Mouse (Mus musculus) hindbrain, embryonic 16.5 days (tissue): ENCODE results near the gene Stxbp4. TPM values are rescaled to one million over a fixed set of nuclear protein-coding genes. Genes with fewer than 3 reads are reported as not detected.

Experiments
- ATAC-seq: fragments of 200-750 bp; cut with Nextera tagmentation; 2 replicates; pipeline ENCODE4 v1.8.0; 2017; ENCODE audit warnings: moderate TSS enrichment, moderate library complexity
- H3K27ac ChIP-seq: fragments of 300-500 bp; sonication (generic); 2 replicates; pipeline ENCODE4 v1.5.1; 2014; ENCODE audit warnings: low read depth, mild to moderate bottlenecking, control low read depth, low read length, moderate library complexity
- H3K27me3 ChIP-seq: fragments of 300-500 bp; sonication (generic); replicated peaks from 2 replicates; pipeline ENCODE4 v1.6.1; 2014; ENCODE audit warnings: low read length; ENCODE audit not compliant: control insufficient read depth, insufficient read depth
- H3K36me3 ChIP-seq: fragments of 300-500 bp; sonication (generic); 2 replicates; pipeline ENCODE4 v1.6.1; 2014; ENCODE audit warnings: mild to moderate bottlenecking, low read length, moderate library complexity, mixed read lengths; ENCODE audit not compliant: control insufficient read depth, insufficient read depth
- H3K4me1 ChIP-seq: fragments of 300-500 bp; sonication (generic); 2 replicates; pipeline ENCODE4 v1.6.1; 2014; ENCODE audit warnings: low read depth, low read length; ENCODE audit not compliant: control insufficient read depth, insufficient read depth
- H3K4me2 ChIP-seq: fragments of 300-500 bp; sonication (generic); 2 replicates; pipeline ENCODE4 v1.6.1; 2014; ENCODE audit warnings: mild to moderate bottlenecking, low read length, control low read depth, moderate library complexity
- H3K4me3 ChIP-seq: fragments of 300-500 bp; sonication (generic); 2 replicates; pipeline ENCODE4 v1.5.1; 2014; ENCODE audit warnings: mild to moderate bottlenecking, low read length, control low read depth, moderate library complexity
- H3K9ac ChIP-seq: fragments of 300-500 bp; sonication (generic); 2 replicates; pipeline ENCODE4 v1.6.1; 2014; ENCODE audit warnings: low read depth, mild to moderate bottlenecking, control low read depth, low read length, moderate library complexity
- H3K9me3 ChIP-seq: fragments of 300-500 bp; sonication (generic); 2 replicates; pipeline ENCODE4 v1.6.1; 2014; ENCODE audit warnings: mild to moderate bottlenecking, low read length, moderate library complexity; ENCODE audit not compliant: control insufficient read depth
- WGBS: fragments of 180-500 bp; shearing (Covaris S2); extraction: QIAGEN DNeasy Blood & Tissue Kit; methylation state at CpG from one replicate; pipeline ENCODE4 v1.1.7; 2014; 5-methylcytosine and 5-hydroxymethylcytosine counted together
- polyA plus RNA-seq: library from polyadenylated mRNA; unstranded; fragments of >200 nt; fragmentation: Nextera tagmentation; extraction: Ambion mirVana; gene quantifications from 2 replicates; pipeline ENCODE4 v1.2.1, GENCODE M21; 2015

Stxbp4 gene
- 14.4 and 18.6 TPM in 2 replicates for polyA plus RNA-seq

DNA sequence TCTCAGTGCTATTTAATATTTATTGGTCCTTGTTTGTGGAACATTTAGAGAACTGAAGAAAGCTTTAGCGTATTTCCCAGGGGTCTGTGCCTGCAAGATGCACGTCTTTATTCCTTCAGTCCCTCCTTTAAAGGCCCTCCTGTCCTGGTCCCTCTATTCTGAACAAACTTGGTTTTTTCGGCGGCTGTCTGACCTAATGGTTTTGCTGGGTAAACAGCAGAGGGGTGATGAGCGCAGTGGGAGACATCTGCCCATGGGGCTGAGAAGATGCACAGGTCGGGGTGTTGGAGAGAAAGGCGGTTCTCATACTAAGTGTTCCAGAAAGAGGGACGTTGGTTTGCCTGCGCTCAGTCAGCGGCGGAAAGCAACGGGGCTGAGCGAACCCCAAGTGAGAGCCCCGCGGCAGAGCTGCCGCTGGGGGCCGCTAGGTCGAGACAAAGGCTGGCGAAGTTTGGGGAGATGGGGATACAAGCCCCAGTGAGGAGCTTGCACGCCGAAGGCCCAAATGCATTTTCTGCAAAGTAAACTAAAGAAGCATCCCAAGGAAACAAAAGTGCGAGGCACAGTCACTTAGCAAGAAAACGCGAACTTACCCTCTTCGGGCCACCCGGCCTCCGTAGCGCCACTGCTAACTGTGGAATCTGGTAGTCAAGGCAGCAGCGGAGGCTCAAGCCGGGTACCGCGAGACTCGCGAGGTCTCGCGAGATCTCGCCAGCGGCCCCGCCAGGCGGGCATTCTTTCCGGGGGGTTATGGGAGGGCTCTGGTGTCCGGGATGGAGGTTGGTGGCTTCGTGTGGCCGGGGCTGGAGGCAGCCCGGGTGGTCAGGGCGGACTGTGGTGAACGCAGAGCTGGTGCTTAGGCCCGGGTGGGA, at the start of gene Stxbp4, which contains the start of gene Cox11:
Gene Stxbp4, minus strand, starts transcription at position 645 of the 872 bp plus-strand sequence.
Gene Cox11, plus strand, starts transcription at position 734 of the 872 bp plus-strand sequence.
- WGBS = under 1% methylated on average over 47 of the region's 48 CpGs
- Histone ChIP-seq H3K4me1 (peaks cover 10% of the 10 kb centered on the region), H3K9me3 (no peaks in the 10 kb centered on the region), H3K9ac (peak within 1 kb of the TSS; percentile 99), H3K27me3 (no peaks in the 10 kb centered on the region), H3K27ac (peak within 1 kb of the TSS; percentile 96), H3K4me3 (peak within 1 kb of the TSS; percentile 99), H3K36me3 (no peaks in the 10 kb centered on the region), H3K4me2 (peak within 1 kb of the TSS; percentile 70)
- ATAC-seq = peak; percentile 97

DNA sequence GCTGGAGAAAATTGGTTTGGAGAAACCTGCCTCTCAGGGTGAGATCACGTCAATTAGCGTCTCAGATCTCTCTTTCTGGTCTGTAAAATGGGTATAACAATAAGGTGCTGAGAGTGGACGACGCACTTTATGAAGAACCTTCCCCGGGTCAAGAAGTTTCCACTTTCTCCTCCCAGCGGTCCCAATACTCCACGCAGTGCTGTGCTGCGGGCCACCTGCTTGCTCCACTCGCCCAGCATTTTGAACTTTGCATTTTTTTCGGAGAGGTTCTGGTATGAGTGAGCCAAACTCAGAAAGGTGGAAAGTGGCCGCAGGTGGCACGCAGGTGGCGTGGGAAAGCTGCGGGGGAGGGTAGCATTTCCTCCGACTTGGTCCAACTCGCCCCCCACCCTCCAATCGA, 49.2 kb upstream of the Stxbp4 start:
- Histone ChIP-seq H3K4me3 (peak overlapping the region; percentile 58), H3K27ac (no peak overlapping the region), H3K9ac (peak overlapping the region; percentile 58), H3K4me2 (peak overlapping the region; percentile 62), H3K36me3 (no peaks in the 10 kb centered on the region), H3K9me3 (no peaks in the 10 kb centered on the region), H3K27me3 (no peaks in the 10 kb centered on the region), H3K4me1 (peaks cover 3% of the 10 kb centered on the region)
- under 1% methylated on average over 17 of the region's 17 CpGs for WGBS
- no peak; the same call in 1 of the 2 replicates for ATAC-seq

DNA sequence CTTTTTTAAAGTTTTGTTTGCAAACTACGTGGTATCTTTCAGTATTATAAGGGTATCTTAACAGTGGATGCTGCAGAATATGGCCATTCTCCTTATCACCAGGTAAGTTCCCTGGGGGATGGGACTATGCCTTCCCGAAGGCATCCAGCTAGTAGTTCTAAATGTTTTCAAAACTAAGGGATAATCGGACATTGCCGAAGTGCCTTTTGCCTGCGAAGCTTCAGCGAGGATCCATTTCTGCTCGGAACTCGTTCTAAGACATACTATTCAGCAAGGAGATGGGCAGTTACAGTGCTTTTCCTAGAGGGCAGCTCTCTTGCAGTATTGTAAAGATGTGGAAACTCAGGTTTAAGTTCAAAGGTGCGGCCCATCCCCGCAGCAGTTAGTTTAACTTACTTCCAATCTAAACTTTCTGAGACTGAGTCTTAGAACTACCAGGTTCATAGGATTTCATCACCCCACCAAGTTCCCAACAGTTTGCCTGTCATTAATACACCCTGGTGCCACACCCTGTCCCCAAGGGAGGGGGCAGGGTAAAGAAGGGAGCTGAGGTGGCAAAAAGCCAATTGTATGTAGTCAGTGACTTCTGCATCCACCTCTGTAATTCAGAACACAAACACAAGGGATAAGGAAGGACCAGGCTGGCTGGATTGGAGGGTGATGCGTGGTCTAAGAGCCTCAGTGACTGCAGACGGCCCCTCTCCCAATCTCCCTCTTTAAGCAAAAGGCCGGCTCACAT, 48.6 kb upstream of the Stxbp4 start:
- Histone ChIP-seq H3K4me3 (peak overlapping the region; percentile 58), H3K27ac (no peak overlapping the region), H3K4me1 (peaks cover 3% of the 10 kb centered on the region), H3K27me3 (no peaks in the 10 kb centered on the region), H3K36me3 (no peaks in the 10 kb centered on the region), H3K9ac (peak overlapping the region; percentile 58), H3K4me2 (peak overlapping the region; percentile 62), H3K9me3 (no peaks in the 10 kb centered on the region)
- whole genome bisulfite sequencing = 72% methylated on average over 13 of the region's 13 CpGs
- ATAC-seq = no peak

DNA sequence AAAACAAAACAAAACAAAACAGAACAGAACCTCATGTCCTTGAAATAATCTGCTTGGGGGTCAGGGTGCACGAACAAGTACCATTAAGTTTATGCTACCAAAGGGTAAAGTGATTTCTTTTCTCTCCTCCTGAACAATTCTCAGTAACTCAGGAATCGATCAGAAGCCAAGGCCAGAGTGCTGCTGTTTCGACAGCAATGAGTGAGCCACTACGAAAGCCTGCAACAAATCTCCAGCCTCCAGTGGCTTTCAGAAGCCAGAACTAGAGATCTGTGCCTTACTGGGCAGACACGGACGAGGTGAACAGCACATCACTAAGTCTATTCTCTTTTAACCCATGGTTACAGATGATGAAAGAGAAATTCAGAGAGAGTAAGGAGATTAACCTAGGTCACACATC, 47.3 kb upstream of the Stxbp4 start:
- 82% methylated on average over 6 of the region's 6 CpGs for WGBS
- H3K9me3 ChIP-seq = no peaks in the 10 kb centered on the region
- ATAC-seq = no peak

DNA sequence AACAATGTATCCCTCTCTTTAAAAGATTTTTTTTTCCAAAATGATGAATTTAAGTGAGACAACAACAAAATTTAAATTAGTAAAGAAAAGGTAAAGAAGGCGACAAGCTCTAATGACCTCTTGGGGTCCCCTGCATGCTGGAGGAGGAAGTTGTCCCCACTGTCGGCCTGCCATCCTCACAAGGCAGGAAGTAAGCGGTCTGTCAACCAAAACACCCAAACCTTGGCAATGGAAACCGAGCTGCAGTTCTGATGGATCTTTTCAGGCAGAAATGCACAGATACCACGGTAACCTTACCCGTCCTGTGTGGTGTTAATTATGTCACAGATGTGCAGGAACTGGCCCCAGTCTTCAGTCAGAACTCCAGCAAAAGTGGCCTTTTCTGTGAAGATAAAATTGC, 46.9 kb upstream of the Stxbp4 start:
- Histone ChIP-seq H3K4me1 (peaks cover 3% of the 10 kb centered on the region; the same call in 1 of the 2 replicates), H3K9me3 (no peaks in the 10 kb centered on the region), H3K36me3 (peaks cover 2% of the 10 kb centered on the region), H3K4me3 (no peak overlapping the region), H3K27ac (no peak overlapping the region), H3K27me3 (no peaks in the 10 kb centered on the region), H3K4me2 (no peak overlapping the region), H3K9ac (no peak overlapping the region)
- no peak for ATAC-seq
- WGBS = 73% methylated on average over 6 of the region's 6 CpGs

More for the DNA sequence above, 47.3 kb upstream of the Stxbp4 start:
- no peak overlapping the region for H3K4me3 ChIP-seq
- H3K27ac ChIP-seq = no peak overlapping the region
- no peak overlapping the region for H3K9ac ChIP-seq
- peaks cover 3% of the 10 kb centered on the region for H3K4me1 ChIP-seq
- no peaks in the 10 kb centered on the region for H3K27me3 ChIP-seq
- H3K4me2 ChIP-seq = 0 out of 2 replicates have a peak overlapping the region, but pooled peaks have one; percentile 5
- H3K36me3 ChIP-seq = peaks cover 2% of the 10 kb centered on the region; the same call in 1 of the 2 replicates

DNA sequence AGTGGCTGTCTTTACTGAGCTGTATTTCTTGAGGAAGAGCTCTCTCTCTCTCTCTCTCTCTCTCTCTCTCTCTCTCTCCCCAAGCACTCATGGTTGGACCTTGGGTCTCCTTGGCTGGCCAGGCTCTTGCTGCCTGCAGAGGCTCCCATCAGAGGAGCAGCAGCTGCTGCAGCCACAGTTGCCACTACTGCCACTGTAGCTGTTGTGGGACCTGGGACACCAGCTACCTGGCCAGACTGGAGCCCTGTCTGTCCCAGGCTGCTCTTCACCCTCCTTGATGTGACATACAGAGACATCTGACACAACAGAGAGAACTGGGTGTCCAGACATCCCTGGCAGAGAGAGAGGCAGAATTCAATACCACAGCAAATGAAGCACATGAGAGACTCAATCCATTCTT, 43.3 kb upstream of the Stxbp4 start:
- Histone ChIP-seq H3K4me2 (no peak overlapping the region), H3K36me3 (peaks cover 2% of the 10 kb centered on the region), H3K27ac (no peak overlapping the region), H3K4me3 (no peak overlapping the region), H3K9me3 (no peaks in the 10 kb centered on the region), H3K27me3 (no peaks in the 10 kb centered on the region), H3K9ac (no peak overlapping the region), H3K4me1 (no peaks in the 10 kb centered on the region)
- no peak for ATAC-seq

DNA sequence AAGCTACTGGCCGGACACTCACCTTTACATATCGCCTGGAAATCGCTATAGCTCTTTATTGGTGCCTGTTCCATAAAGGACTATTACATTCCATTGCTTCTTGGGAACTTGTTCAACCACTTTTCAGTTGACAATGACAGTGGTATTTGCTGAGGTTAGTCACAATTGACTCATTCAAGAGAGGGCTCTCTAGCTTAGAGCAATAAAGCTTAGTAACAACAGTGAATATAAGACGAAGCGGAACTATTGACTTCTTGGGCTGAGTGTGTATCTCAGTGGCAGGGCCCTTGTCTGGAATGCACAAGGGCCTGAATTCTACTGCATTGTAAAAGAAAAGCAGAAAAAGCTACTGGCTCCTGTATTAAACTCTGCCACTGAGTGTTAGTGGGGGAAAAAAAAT, 40.7 kb upstream of the Stxbp4 start:
- Histone ChIP-seq H3K27ac (no peak overlapping the region), H3K4me3 (no peak overlapping the region), H3K9me3 (no peaks in the 10 kb centered on the region), H3K36me3 (peaks cover 2% of the 10 kb centered on the region), H3K4me1 (no peaks in the 10 kb centered on the region), H3K27me3 (no peaks in the 10 kb centered on the region), H3K9ac (no peak overlapping the region), H3K4me2 (no peak overlapping the region)
- no peak for ATAC-seq
- 91% methylated on average over 5 of the region's 5 CpGs for WGBS

DNA sequence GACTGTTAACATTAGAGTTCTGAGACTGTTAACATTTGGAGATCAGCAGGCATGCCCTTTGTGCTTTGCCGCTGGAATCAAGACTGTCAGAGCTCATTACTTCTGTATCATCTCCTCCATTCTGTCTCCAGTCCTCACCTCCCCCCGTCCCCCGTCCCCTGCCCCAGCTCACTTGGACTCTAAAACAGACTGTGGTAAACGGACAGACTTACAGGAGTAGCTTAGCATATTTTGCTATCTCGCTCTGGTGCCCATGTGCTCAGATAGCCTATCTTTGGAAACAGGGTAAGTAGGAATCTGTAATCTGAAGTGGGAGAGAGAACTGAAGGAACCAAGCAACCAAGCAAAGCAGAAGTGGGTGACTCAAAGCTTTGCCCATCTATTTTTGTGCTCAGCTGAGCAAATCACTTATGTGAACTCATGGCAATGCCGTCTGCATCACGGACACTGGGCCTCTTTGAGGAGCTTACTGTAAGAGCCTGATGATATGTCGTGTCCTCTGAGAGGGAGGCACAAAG, 39.9 kb upstream of the Stxbp4 start:
- H3K27ac ChIP-seq = no peak overlapping the region
- WGBS = 62% methylated on average over 8 of the region's 8 CpGs
- no peak for ATAC-seq
- no peak overlapping the region for H3K4me2 ChIP-seq
- H3K4me3 ChIP-seq = no peak overlapping the region
- H3K27me3 ChIP-seq = no peaks in the 10 kb centered on the region
- H3K36me3 ChIP-seq = peaks cover 2% of the 10 kb centered on the region
- H3K9me3 ChIP-seq = no peaks in the 10 kb centered on the region
- H3K4me1 ChIP-seq = no peaks in the 10 kb centered on the region
- H3K9ac ChIP-seq = no peak overlapping the region

DNA sequence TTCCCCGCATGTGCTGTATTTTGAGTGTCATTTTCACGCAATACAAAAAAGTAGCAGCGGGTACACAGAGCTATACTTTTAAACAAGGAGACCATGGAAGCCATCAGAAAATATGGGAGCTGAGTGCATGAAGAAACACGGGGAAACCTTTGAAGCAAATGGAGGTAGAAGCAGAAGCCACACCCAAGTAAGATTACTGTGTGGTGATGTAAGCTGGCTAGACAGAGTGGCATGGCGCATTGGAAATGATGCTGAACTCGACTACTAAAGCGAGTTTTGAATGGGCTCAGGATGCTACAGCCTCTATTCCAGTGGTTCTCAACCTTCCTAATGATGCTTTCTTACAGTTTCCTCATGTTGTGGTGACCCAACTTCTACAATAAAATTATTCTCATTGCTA, 39.1 kb upstream of the Stxbp4 start:
- peaks cover 2% of the 10 kb centered on the region for H3K36me3 ChIP-seq
- 93% methylated on average over 7 of the region's 7 CpGs for WGBS
- no peaks in the 10 kb centered on the region for H3K9me3 ChIP-seq
- H3K4me1 ChIP-seq = no peaks in the 10 kb centered on the region
- no peaks in the 10 kb centered on the region for H3K27me3 ChIP-seq
- ATAC-seq = no peak
- H3K4me2 ChIP-seq = no peak overlapping the region
- no peak overlapping the region for H3K9ac ChIP-seq
- no peak overlapping the region for H3K4me3 ChIP-seq
- no peak overlapping the region for H3K27ac ChIP-seq
